Mouse (Mus musculus) CD4-positive naive resting alpha-beta T cell, adult 57 days (primary cell): Measurements from ENCODE around the gene Sars. TPM values are rescaled to one million over a fixed set of nuclear protein-coding genes. Genes with fewer than 3 reads are reported as not detected.

Experiments
- total RNA-seq: library from RNA; stranded (reverse); gene quantifications from one replicate; pipeline ENCODE4 v1.2.4, GENCODE M21; 2023

Gene Sars
- 150 TPM for total RNA-seq

GRCm38 (mm10) chr3:108444698-108445365 is at the start of gene Sars:
Gene Sars (minus strand): TSS chr3:108445209.

GRCm38 (mm10) chr3:108414857-108415830 is 29.9 kb downstream of the Sars start, which contains the start of gene Celsr2:
Gene Celsr2 (minus strand): TSS chr3:108415552.

GRCm38 (mm10) chr3:108383485-108384354 is 61.3 kb downstream of the Sars start, which contains the start of gene Psrc1:
Gene Psrc1 (plus strand): TSS chr3:108383839.

Other genes starting within 250 kb of the Sars start
- gene Cyb561d1, start 244.0 kb downstream of the Sars start, total RNA-seq = 33.5 TPM
- gene Atxn7l2, start 234.3 kb downstream of the Sars start, total RNA-seq = 43.8 TPM
- gene Sypl2, start 218.6 kb downstream of the Sars start, total RNA-seq = not detected
- 33.5 TPM for gene Psma5, start 188.3 kb downstream of the Sars start, total RNA-seq
- 1.3 TPM for gene Sort1, start 161.1 kb downstream of the Sars start, total RNA-seq
- not detected for gene Mybphl, start 80.3 kb downstream of the Sars start, total RNA-seq
- 0.41 TPM for gene Psrc1, start 61.4 kb downstream of the Sars start, total RNA-seq
- 8.8 TPM for gene Celsr2, start 29.7 kb downstream of the Sars start, total RNA-seq
- not detected for gene 1700013F07Rik, start 88.9 kb upstream of the Sars start, total RNA-seq
- 0.38 TPM for gene 5330417C22Rik, start 91.3 kb upstream of the Sars start, total RNA-seq
- gene Tmem167b, start 117.3 kb upstream of the Sars start, total RNA-seq = 41.9 TPM
- 19.6 TPM for gene Taf13, start 126.5 kb upstream of the Sars start, total RNA-seq
- gene Wdr47, start 146.1 kb upstream of the Sars start, total RNA-seq = 17.1 TPM
- 39.8 TPM for gene Clcc1, start 208.7 kb upstream of the Sars start, total RNA-seq